Mouse (Mus musculus) cerebellum, adult 2 months (tissue): Measurements from ENCODE around the gene G530012D18Rik.
"Not testable (repeated sequence)": the region's sequence is repeated elsewhere in the genome, so short reads cannot be mapped to it uniquely, and the experiment has no call there.

ENCODE experiments used
- CTCF ChIP-seq: fragments of 200-500 bp; IDR thresholded peaks from 2 replicates; pipeline ENCODE4 v1.5.1; 2011; ENCODE audit warnings: low read depth, mild to moderate bottlenecking, control low read depth, low read length, moderate library complexity, borderline replicate concordance; ENCODE audit not compliant: insufficient read depth
- POLR2A ChIP-seq: fragments of 200-500 bp; IDR thresholded peaks from 2 replicates; pipeline ENCODE4 v1.6.1; 2011; ENCODE audit warnings: low read length, control low read depth, borderline replicate concordance; ENCODE audit not compliant: insufficient read depth

DNA sequence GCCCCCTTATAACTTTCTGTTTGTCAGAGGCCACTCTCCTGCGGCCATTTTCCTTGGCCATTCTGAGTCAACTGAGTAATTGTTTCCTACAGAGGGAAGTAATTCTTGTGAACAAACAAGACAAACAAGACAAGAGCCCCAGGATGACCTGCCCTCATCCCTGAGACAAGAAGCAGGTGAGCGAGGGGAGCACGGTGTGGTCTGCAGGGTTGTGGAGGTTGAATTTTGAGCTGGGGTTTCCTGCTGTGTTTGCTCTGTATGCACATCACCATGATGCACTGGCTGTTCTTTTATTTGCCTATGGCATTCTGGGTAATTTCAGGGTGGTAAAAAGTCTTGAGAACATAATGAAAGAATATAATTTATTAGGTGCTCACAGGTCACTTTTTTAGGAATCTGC, 39.6 kb downstream of the G530012D18Rik start:
- not testable (repeated sequence) for TF ChIP-seq CTCF, POLR2A
